Mouse (Mus musculus): ENCODE measurements around the gene Cd3eap. TPM values are rescaled to one million over a fixed set of nuclear protein-coding genes. Genes with fewer than 3 reads are reported as not detected.
A peak's percentile ranks its signal among the peaks of the same experiment; 100 is the strongest.

Gene Cd3eap
- polyA plus RNA-seq, 1 experiment: 12.7 TPM

DNA sequence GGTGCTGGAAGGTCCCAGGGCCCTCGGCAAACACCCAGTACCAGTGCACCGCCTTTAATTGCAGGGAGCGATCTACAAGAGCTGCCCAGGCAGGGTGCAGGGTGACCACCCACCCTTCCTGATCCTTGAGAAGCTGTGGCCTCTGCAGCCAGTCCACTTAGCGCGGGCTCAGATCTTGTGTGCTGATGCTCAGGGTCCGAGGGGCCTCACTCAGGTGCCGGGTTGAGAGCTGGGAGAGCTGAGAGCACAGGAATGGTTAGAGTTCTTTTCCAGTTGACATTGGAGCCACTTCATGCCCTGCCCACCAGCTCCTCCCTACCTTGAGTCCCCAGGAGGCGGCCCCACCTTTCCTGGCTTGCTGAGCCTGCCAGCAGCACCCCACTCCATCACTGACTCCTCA lies 35.2 kb upstream of the Cd3eap start:
- H3K27ac ChIP-seq (ENCODE audit: insufficient read depth, low read length): no peak overlapping the region
- 88% methylated on average over 8 of the region's 8 CpGs for WGBS
- DNase-seq: no peak
- TF ChIP-seq POLR2A (IDR thresholded peaks at IDR 0.05; ENCODE audit: borderline replicate concordance, insufficient read depth, low read length) (no peak), CTCF (IDR thresholded peaks at IDR 0.05; ENCODE audit: borderline replicate concordance, insufficient read depth, low read depth, low read length) (no peak)
- H3K4me3 ChIP-seq (replicated peaks; ENCODE audit: insufficient read depth, low read depth, low read length): no peak overlapping the region
- H3K4me1 ChIP-seq (ENCODE audit: control insufficient read depth, insufficient read depth, low read length): no peaks in the 10 kb centered on the region
- no peaks in the 10 kb centered on the region; the same call in 1 of the 2 replicates for H3K27me3 ChIP-seq (ENCODE audit: control insufficient read depth, insufficient read depth, low read length)

DNA sequence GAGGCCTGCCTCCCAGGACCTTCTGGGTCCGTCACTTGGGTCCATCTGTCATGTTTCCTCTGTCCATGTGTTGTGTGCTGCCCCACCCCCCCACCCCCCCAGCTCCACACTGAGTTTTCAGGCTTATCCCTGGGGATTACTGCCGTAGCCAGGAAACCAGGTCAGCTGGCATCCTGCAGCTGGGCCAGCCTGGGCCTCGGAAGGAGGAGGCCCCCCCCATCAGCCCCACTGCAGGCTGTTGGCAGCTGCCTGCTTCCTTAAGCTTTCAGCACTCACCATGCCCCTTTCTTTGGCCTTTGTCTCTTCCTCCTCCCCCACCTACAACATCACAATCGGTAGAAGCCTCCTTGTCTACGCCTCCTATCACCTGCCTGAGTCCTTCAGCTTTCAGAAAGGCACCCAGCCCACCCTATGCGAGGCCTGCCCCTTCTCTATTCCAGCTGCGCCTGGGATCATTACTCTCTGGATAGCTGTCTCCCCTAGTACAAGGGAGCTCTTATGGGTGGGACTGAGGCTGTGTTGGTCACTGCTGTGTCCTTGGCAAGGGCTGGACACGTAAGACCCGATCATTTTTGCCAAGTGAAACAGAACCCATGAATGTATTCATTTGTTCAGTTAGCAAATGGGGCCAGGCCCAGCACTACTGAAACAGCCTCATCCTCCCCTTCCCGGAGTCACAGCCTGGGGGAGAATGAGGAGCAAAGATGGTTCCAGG lies 29.6 kb upstream of the Cd3eap start:
- H3K27ac ChIP-seq (ENCODE audit: insufficient read depth, low read length): no peak overlapping the region
- no peak for DNase-seq
- no peaks in the 10 kb centered on the region for H3K27me3 ChIP-seq (ENCODE audit: control insufficient read depth, insufficient read depth, low read length)
- H3K4me1 ChIP-seq (ENCODE audit: control insufficient read depth, insufficient read depth, low read length): peaks cover 17% of the 10 kb centered on the region
- no peak for TF ChIP-seq POLR2A (IDR thresholded peaks at IDR 0.05; ENCODE audit: borderline replicate concordance, insufficient read depth, low read length)
- TF ChIP-seq CTCF (IDR thresholded peaks at IDR 0.05; ENCODE audit: borderline replicate concordance, insufficient read depth, low read depth, low read length): no peak
- WGBS: 27% methylated on average over 10 of the region's 10 CpGs
- H3K4me3 ChIP-seq (replicated peaks; ENCODE audit: insufficient read depth, low read depth, low read length): no peak overlapping the region

DNA sequence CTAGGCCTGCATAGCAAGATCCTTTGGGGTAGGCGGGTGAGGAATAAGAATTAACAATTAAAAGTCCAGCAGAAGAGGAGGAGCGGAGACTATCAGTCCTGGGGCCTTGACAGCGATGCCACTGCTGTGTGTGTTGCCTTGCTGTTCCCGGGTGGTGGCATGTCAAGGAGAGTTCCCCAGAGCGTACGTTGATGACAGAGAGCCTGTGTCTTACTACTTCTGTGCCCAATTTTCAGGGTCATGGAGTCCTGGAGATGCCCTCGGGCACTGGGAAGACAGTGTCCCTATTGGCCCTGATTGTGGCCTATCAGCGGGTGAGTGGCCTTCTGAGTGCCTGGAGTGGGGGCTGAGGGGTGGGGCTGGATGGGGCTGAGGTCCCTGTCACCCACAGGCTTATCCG lies 24.4 kb upstream of the Cd3eap start:
- H3K4me3 ChIP-seq (replicated peaks; ENCODE audit: insufficient read depth, low read depth, low read length): no peak overlapping the region
- no peaks in the 10 kb centered on the region for H3K27me3 ChIP-seq (ENCODE audit: control insufficient read depth, insufficient read depth, low read length)
- H3K4me1 ChIP-seq (ENCODE audit: control insufficient read depth, insufficient read depth, low read length): peaks cover 14% of the 10 kb centered on the region
- TF ChIP-seq CTCF (IDR thresholded peaks at IDR 0.05; ENCODE audit: borderline replicate concordance, insufficient read depth, low read depth, low read length): no peak
- TF ChIP-seq POLR2A (IDR thresholded peaks at IDR 0.05; ENCODE audit: borderline replicate concordance, insufficient read depth, low read length): no peak
- DNase-seq: no peak
- WGBS: 81% methylated on average over 9 of the region's 9 CpGs
- H3K27ac ChIP-seq (ENCODE audit: insufficient read depth, low read length): no peak overlapping the region

DNA sequence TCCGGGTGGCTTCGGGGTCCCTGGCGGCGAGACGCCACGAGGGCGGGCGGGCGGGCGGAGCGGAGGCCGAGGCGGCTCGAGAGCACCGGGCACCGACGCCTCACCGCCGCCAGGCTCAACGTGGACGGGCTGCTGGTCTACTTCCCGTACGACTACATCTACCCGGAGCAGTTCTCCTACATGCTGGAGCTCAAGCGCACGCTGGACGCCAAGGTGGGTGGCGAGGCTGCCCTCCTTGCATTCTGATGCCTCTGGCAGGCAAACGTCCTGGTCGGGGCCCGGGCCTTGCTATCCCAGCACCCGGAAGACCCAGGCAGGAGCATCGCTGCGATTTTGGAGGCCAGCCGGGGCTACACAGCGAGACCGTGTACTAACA lies 22.9 kb upstream of the Cd3eap start:
- under 1% methylated on average over 37 of the region's 37 CpGs for WGBS
- DNase-seq: no peak
- no peak overlapping the region for H3K27ac ChIP-seq (ENCODE audit: insufficient read depth, low read length)
- H3K4me1 ChIP-seq (ENCODE audit: control insufficient read depth, insufficient read depth, low read length): peaks cover 8% of the 10 kb centered on the region; the same call in 1 of the 2 replicates
- no peak for TF ChIP-seq POLR2A (IDR thresholded peaks at IDR 0.05; ENCODE audit: borderline replicate concordance, insufficient read depth, low read length)
- no peaks in the 10 kb centered on the region for H3K27me3 ChIP-seq (ENCODE audit: control insufficient read depth, insufficient read depth, low read length)
- peak overlapping the region; percentile 93 for H3K4me3 ChIP-seq (replicated peaks; ENCODE audit: insufficient read depth, low read depth, low read length)

DNA sequence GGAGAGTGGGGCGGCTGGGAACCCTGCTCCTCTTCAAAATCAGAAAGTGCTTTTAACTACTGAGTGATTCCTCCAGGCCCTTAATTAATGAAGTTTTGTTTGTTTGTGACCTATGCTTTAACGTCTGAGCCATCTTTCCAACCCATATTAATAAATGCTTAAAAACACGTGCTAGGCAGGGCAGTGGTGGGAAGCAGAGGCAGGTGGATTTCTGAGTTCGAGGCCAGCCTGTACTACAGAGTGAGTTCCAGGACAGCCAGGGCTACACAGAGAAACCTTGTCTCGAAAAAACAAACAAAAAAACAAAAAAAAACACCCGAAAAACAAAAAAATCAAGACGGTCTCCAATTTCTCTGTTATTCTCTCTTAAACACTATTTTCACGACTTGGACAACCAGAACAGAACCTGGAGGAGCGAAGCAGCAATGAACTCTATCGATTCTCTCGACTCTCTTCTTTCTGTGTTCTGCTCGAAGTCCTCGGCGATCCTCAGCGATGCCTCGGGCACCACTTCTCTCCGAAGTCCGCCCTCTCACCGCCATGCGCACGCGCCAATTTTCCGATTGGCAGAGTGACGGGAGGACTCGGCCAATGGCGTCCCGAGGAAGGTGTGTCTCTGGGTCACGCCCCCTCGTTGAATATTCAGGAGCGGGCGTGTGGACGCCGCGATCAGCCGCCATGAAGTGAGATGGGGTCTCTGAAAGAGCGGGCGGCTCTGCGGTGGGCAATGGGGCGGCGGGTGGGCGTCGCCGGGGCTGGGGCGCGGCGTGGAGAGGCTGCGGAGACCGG lies 22.3 kb upstream of the Cd3eap start, which contains the start of gene Ercc2:
Ercc2 (plus strand) TSS at position 634 of the 789 bp plus-strand sequence.
- TF ChIP-seq CTCF (IDR thresholded peaks at IDR 0.05; ENCODE audit: borderline replicate concordance, insufficient read depth, low read depth, low read length): no peak
- TF ChIP-seq POLR2A (IDR thresholded peaks at IDR 0.05; ENCODE audit: borderline replicate concordance, insufficient read depth, low read length): peak; percentile 56; the same call in 1 of the 2 replicates
- Histone ChIP-seq H3K27me3 (ENCODE audit: control insufficient read depth, insufficient read depth, low read length) (no peaks in the 10 kb centered on the region), H3K4me1 (ENCODE audit: control insufficient read depth, insufficient read depth, low read length) (peaks cover 8% of the 10 kb centered on the region; the same call in 1 of the 2 replicates), H3K27ac (ENCODE audit: insufficient read depth, low read length) (no peak within 1 kb of the TSS), H3K4me3 (replicated peaks; ENCODE audit: insufficient read depth, low read depth, low read length) (peak within 1 kb of the TSS; percentile 93)
- WGBS: 7% methylated on average over 38 of the region's 48 CpGs
- peak; percentile 99 for DNase-seq

DNA sequence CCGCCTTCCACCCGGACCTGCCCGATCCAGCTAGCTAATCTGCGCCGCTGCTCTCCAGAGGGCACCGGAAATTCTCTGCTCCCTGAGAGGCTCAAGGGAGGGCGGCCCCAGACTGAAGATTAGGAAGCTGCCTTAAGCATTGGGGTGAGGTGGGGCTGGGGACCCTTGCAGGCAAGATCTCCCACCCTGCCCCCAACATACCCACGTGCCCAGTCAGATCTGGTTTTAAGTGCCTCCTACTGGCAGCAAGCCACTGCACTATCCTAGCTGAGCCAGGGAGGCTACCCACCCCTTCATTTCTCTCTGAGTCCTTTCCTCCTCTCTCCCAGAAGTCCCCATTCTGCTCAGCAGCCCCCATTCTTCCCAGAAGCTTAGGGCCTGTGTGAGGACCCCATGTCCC lies 18.8 kb upstream of the Cd3eap start:
- WGBS: 70% methylated on average over 8 of the region's 8 CpGs
- DNase-seq: no peak
- Histone ChIP-seq H3K4me1 (ENCODE audit: control insufficient read depth, insufficient read depth, low read length) (no peaks in the 10 kb centered on the region), H3K4me3 (replicated peaks; ENCODE audit: insufficient read depth, low read depth, low read length) (no peak overlapping the region), H3K27ac (ENCODE audit: insufficient read depth, low read length) (no peak overlapping the region), H3K27me3 (ENCODE audit: control insufficient read depth, insufficient read depth, low read length) (no peaks in the 10 kb centered on the region)
- TF ChIP-seq POLR2A (IDR thresholded peaks at IDR 0.05; ENCODE audit: borderline replicate concordance, insufficient read depth, low read length) (no peak), CTCF (IDR thresholded peaks at IDR 0.05; ENCODE audit: borderline replicate concordance, insufficient read depth, low read depth, low read length) (no peak)

DNA sequence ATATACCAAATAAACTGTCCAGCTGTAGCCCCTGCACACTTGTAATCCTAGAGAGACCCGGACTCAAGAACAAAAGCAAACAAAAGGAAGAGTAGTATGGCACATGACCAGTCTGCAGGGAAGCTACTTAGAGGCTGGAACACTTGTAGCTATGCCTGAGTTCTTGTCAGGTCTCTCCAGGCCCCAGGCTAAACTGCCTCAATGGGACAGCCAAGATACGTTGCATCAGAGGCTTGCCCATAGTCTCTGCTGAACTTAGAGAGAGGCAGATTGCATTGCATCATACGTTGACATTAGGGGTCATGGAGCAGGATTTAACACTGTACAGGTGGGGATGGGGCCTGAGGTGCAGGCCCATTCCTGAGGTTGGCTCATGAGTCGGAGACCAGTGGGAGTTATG lies 16.7 kb upstream of the Cd3eap start:
- Histone ChIP-seq H3K4me3 (replicated peaks; ENCODE audit: insufficient read depth, low read depth, low read length) (no peak overlapping the region), H3K27ac (ENCODE audit: insufficient read depth, low read length) (no peak overlapping the region), H3K27me3 (ENCODE audit: control insufficient read depth, insufficient read depth, low read length) (no peaks in the 10 kb centered on the region), H3K4me1 (ENCODE audit: control insufficient read depth, insufficient read depth, low read length) (no peaks in the 10 kb centered on the region)
- no peak for DNase-seq
- TF ChIP-seq POLR2A (IDR thresholded peaks at IDR 0.05; ENCODE audit: borderline replicate concordance, insufficient read depth, low read length) (no peak), CTCF (IDR thresholded peaks at IDR 0.05; ENCODE audit: borderline replicate concordance, insufficient read depth, low read depth, low read length) (no peak)
- WGBS: 89% methylated on average over 4 of the region's 4 CpGs

DNA sequence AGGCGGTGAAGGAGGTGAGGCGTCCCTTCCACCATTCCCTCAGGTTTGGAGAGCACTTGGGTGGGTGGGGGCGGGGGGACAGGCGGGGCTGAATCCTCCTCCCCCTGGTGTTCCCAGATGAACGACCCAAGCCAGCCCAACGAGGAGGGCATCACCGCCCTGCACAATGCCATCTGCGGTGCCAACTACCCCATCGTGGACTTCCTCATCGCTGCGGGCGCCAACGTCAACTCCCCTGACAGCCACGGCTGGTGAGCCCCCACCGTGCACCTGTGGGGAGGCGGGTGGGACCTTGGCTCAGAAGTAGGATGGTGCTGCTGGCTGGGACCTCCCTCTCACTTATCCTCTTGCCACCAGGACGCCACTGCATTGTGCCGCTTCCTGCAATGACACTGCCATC lies 16.1 kb upstream of the Cd3eap start:
- no peak for TF ChIP-seq CTCF (IDR thresholded peaks at IDR 0.05; ENCODE audit: borderline replicate concordance, insufficient read depth, low read depth, low read length)
- no peaks in the 10 kb centered on the region for H3K27me3 ChIP-seq (ENCODE audit: control insufficient read depth, insufficient read depth, low read length)
- H3K4me1 ChIP-seq (ENCODE audit: control insufficient read depth, insufficient read depth, low read length): no peaks in the 10 kb centered on the region
- WGBS: 80% methylated on average over 18 of the region's 18 CpGs
- no peak overlapping the region for H3K27ac ChIP-seq (ENCODE audit: insufficient read depth, low read length)
- no peak overlapping the region for H3K4me3 ChIP-seq (replicated peaks; ENCODE audit: insufficient read depth, low read depth, low read length)
- no peak for DNase-seq
